Mouse (Mus musculus) heart, adult 8-10 months (tissue): ENCODE measurements around the gene Impdh1. TPM values are rescaled to one million over a fixed set of nuclear protein-coding genes. Genes with fewer than 3 reads are reported as not detected.
"Not testable (repeated sequence)": the region's sequence is repeated elsewhere in the genome, so short reads cannot be mapped to it uniquely, and the experiment has no call there.

Experiments used
- DNase-seq: peaks from one replicate; pipeline ENCODE4 v3.0.0; 2022; ENCODE audit warnings: low spot score
- total RNA-seq, 4 experiments: library from RNA; stranded (reverse); gene quantifications; 2 replicates each; pipeline ENCODE4 v1.2.4; 2022

Gene Impdh1
- total RNA-seq, result 10 to 100 TPM; 16.5 to 24.0 (median 20.5) TPM

GRCm38 (mm10) chr6:29215881-29216501 is at the start of gene Impdh1:
Impdh1 (minus strand) TSS chr6:29216364.
- peak; percentile 80 for DNase-seq

GRCm38 (mm10) chr6:29264456-29264781 is 48.3 kb upstream of the Impdh1 start:
- no peak for DNase-seq

- peak; percentile 65 for DNase-seq
These were observed 47.7 kb upstream of the Impdh1 start for GRCm38 (mm10) chr6:29263650-29264455.

GRCm38 (mm10) chr6:29261831-29262230 is 45.7 kb upstream of the Impdh1 start:
- no peak for DNase-seq

GRCm38 (mm10) chr6:29259418-29259817 is 43.3 kb upstream of the Impdh1 start:
- no peak for DNase-seq

- no peak for DNase-seq
These were observed 30.9 kb upstream of the Impdh1 start for GRCm38 (mm10) chr6:29247072-29247471.

- DNase-seq, result no peak
These were observed 30.4 kb upstream of the Impdh1 start for GRCm38 (mm10) chr6:29246585-29246984.

GRCm38 (mm10) chr6:29246183-29246582 is 30.0 kb upstream of the Impdh1 start:
- DNase-seq, result no peak

- DNase-seq, result no peak
These were observed 29.3 kb upstream of the Impdh1 start for GRCm38 (mm10) chr6:29245272-29246120.

- DNase-seq, result no peak
These were observed 26.1 kb upstream of the Impdh1 start for GRCm38 (mm10) chr6:29242265-29242664.

GRCm38 (mm10) chr6:29241697-29242096 is 25.5 kb upstream of the Impdh1 start:
- no peak for DNase-seq

GRCm38 (mm10) chr6:29240806-29241205 is 24.6 kb upstream of the Impdh1 start:
- peak; percentile 58 for DNase-seq

- DNase-seq, result no peak
These were observed 18.1 kb upstream of the Impdh1 start for GRCm38 (mm10) chr6:29234272-29234671.

- DNase-seq, result no peak
These were observed 17.5 kb upstream of the Impdh1 start for GRCm38 (mm10) chr6:29233710-29234109.

GRCm38 (mm10) chr6:29232321-29232720 is 16.2 kb upstream of the Impdh1 start:
- DNase-seq, result no peak

- no peak for DNase-seq
These were observed 15.6 kb upstream of the Impdh1 start for GRCm38 (mm10) chr6:29231799-29232198.

GRCm38 (mm10) chr6:29230386-29230785 is 14.2 kb upstream of the Impdh1 start:
- DNase-seq, result no peak

GRCm38 (mm10) chr6:29229265-29229913 is 13.2 kb upstream of the Impdh1 start:
- DNase-seq, result no peak

- DNase-seq, result not testable (repeated sequence)
These were observed 1.6 kb upstream of the Impdh1 start for GRCm38 (mm10) chr6:29217717-29218116.

GRCm38 (mm10) chr6:29215181-29215580 is 983 bp downstream of the Impdh1 start:
- DNase-seq, result no peak

- DNase-seq, result no peak
These were observed 1.4 kb downstream of the Impdh1 start for GRCm38 (mm10) chr6:29214776-29215175.

GRCm38 (mm10) chr6:29214245-29214644 is 1.9 kb downstream of the Impdh1 start:
- DNase-seq, result peak; percentile 64
